Mouse (Mus musculus) bone marrow, adult 2 months (tissue): ENCODE measurements around the gene Adcy7.

Experiments
- CTCF ChIP-seq: fragments of 200-500 bp; IDR thresholded peaks from 2 replicates; pipeline ENCODE4 v1.5.1; 2011; ENCODE audit warnings: low read length, control low read depth; ENCODE audit not compliant: control insufficient read depth, insufficient read depth
- POLR2A ChIP-seq: fragments of 200-500 bp; IDR thresholded peaks from 2 replicates; pipeline ENCODE4 v1.6.1; 2011; ENCODE audit warnings: low read depth, mild to moderate bottlenecking, control low read depth, low read length, borderline replicate concordance; ENCODE audit not compliant: control insufficient read depth

GRCm38 (mm10) chr8:88265511-88265910, 6.7 kb upstream of the Adcy7 start:
- TF ChIP-seq CTCF (no peak), POLR2A (no peak)
